Mouse (Mus musculus): ENCODE measurements around the gene Slc38a11. TPM values are rescaled to one million over a fixed set of nuclear protein-coding genes. Genes with fewer than 3 reads are reported as not detected.
A peak's percentile ranks its signal among the peaks of the same experiment; 100 is the strongest.

Slc38a11 gene
- 1.5 and 3.0 TPM in 2 replicates for polyA plus RNA-seq (2014; fragmentation: Nextera tagmentation; extraction: Ambion mirVana)

- Histone ChIP-seq H3K4me3 (replicated peaks; ENCODE audit: low read length) (peak within 1 kb of the TSS; percentile 22), H3K27ac (no peak within 1 kb of the TSS), H3K27me3 (ENCODE audit: control insufficient read depth, insufficient read depth, low read length) (no peaks in the 10 kb centered on the region), H3K4me2 (replicated peaks) (peak within 1 kb of the TSS; percentile 58), H3K4me1 (replicated peaks; ENCODE audit: control insufficient read depth, insufficient read depth, low read length) (no peaks in the 10 kb centered on the region), H3K36me3 (replicated peaks; ENCODE audit: control insufficient read depth, insufficient read depth) (no peaks in the 10 kb centered on the region), H3K9ac (peak within 1 kb of the TSS; percentile 25; the same call in 1 of the 2 replicates), H3K9me3 (ENCODE audit: control insufficient read depth, low read length) (no peaks in the 10 kb centered on the region)
- 5% methylated on average over 18 of the region's 18 CpGs for WGBS
- peak; percentile 75; the same call in 1 of the 2 replicates for ATAC-seq (ENCODE audit: low FRiP score)
- no peak for DNase-seq (ENCODE audit: low spot score)
These were observed at the start of gene Slc38a11 for GRCm38 (mm10) chr2:65363828-65364497. Slc38a11 (minus strand) TSS chr2:65364034.

DNA sequence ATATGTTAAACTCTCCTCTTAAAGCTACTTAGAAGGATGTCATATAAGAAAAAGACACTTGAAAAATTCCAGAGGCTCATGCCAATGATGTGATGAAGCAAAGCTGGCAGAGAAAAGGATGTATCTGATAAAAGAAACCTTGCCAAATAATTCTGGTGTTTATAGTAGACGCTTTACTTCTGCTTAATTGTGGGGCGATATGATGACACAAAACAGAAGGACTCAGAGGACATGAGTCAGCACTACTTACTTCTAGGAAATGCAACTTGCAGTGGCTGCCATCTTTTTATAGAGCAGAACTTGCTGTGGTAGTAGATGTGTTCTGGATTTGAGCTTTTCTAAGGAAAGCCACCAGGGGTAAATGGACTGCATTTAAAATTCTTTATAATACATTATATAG lies 43.3 kb upstream of the Slc38a11 start:
- H3K9me3 ChIP-seq (ENCODE audit: control insufficient read depth, low read length) = no peaks in the 10 kb centered on the region
- H3K27me3 ChIP-seq (ENCODE audit: control insufficient read depth, insufficient read depth, low read length) = no peaks in the 10 kb centered on the region
- no peaks in the 10 kb centered on the region for H3K4me1 ChIP-seq (replicated peaks; ENCODE audit: control insufficient read depth, insufficient read depth, low read length)
- 96% methylated on average over 2 of the region's 2 CpGs for WGBS
- H3K4me3 ChIP-seq (replicated peaks; ENCODE audit: low read length) = no peak overlapping the region
- no peak overlapping the region for H3K4me2 ChIP-seq (replicated peaks)
- H3K36me3 ChIP-seq (replicated peaks; ENCODE audit: control insufficient read depth, insufficient read depth) = no peaks in the 10 kb centered on the region
- DNase-seq (ENCODE audit: low spot score) = no peak
- H3K9ac ChIP-seq = no peak overlapping the region
- no peak for ATAC-seq (ENCODE audit: low FRiP score)
- H3K27ac ChIP-seq = no peak overlapping the region

GRCm38 (mm10) chr2:65405407-65405806 lies 41.6 kb upstream of the Slc38a11 start:
- WGBS = 97% methylated on average over 1 of the region's 1 CpGs
- H3K9me3 ChIP-seq (ENCODE audit: control insufficient read depth, low read length) = no peaks in the 10 kb centered on the region
- ATAC-seq (ENCODE audit: low FRiP score) (no peak), DNase-seq (ENCODE audit: low spot score) (no peak)
- no peak overlapping the region for H3K4me3 ChIP-seq (replicated peaks; ENCODE audit: low read length)
- H3K27me3 ChIP-seq (ENCODE audit: control insufficient read depth, insufficient read depth, low read length) = no peaks in the 10 kb centered on the region
- H3K9ac ChIP-seq = no peak overlapping the region
- H3K27ac ChIP-seq = no peak overlapping the region
- no peaks in the 10 kb centered on the region for H3K36me3 ChIP-seq (replicated peaks; ENCODE audit: control insufficient read depth, insufficient read depth)
- no peaks in the 10 kb centered on the region for H3K4me1 ChIP-seq (replicated peaks; ENCODE audit: control insufficient read depth, insufficient read depth, low read length)
- H3K4me2 ChIP-seq (replicated peaks) = no peak overlapping the region

- Histone ChIP-seq H3K27ac (no peak overlapping the region), H3K27me3 (ENCODE audit: control insufficient read depth, insufficient read depth, low read length) (no peaks in the 10 kb centered on the region), H3K36me3 (replicated peaks; ENCODE audit: control insufficient read depth, insufficient read depth) (no peaks in the 10 kb centered on the region), H3K4me3 (replicated peaks; ENCODE audit: low read length) (no peak overlapping the region), H3K4me2 (replicated peaks) (no peak overlapping the region), H3K4me1 (replicated peaks; ENCODE audit: control insufficient read depth, insufficient read depth, low read length) (no peaks in the 10 kb centered on the region), H3K9me3 (ENCODE audit: control insufficient read depth, low read length) (no peaks in the 10 kb centered on the region), H3K9ac (no peak overlapping the region)
- 88% methylated on average over 5 of the region's 5 CpGs for WGBS
- no peak for ATAC-seq (ENCODE audit: low FRiP score)
- no peak for DNase-seq (ENCODE audit: low spot score)
These were observed 38.2 kb upstream of the Slc38a11 start for GRCm38 (mm10) chr2:65402001-65402400.

GRCm38 (mm10) chr2:65399938-65400337 lies 36.1 kb upstream of the Slc38a11 start:
- DNase-seq (ENCODE audit: low spot score) (no peak), ATAC-seq (ENCODE audit: low FRiP score) (no peak)
- WGBS = 89% methylated on average over 5 of the region's 5 CpGs
- no peak overlapping the region for H3K9ac ChIP-seq
- no peak overlapping the region for H3K27ac ChIP-seq
- H3K4me3 ChIP-seq (replicated peaks; ENCODE audit: low read length) = no peak overlapping the region
- no peaks in the 10 kb centered on the region for H3K27me3 ChIP-seq (ENCODE audit: control insufficient read depth, insufficient read depth, low read length)
- H3K9me3 ChIP-seq (ENCODE audit: control insufficient read depth, low read length) = no peaks in the 10 kb centered on the region
- no peak overlapping the region for H3K4me2 ChIP-seq (replicated peaks)
- no peaks in the 10 kb centered on the region for H3K4me1 ChIP-seq (replicated peaks; ENCODE audit: control insufficient read depth, insufficient read depth, low read length)
- no peaks in the 10 kb centered on the region for H3K36me3 ChIP-seq (replicated peaks; ENCODE audit: control insufficient read depth, insufficient read depth)

GRCm38 (mm10) chr2:65396128-65396527 lies 32.3 kb upstream of the Slc38a11 start:
- no peak overlapping the region for H3K4me3 ChIP-seq (replicated peaks; ENCODE audit: low read length)
- H3K27me3 ChIP-seq (ENCODE audit: control insufficient read depth, insufficient read depth, low read length) = no peaks in the 10 kb centered on the region
- WGBS = 24% methylated on average over 3 of the region's 3 CpGs
- H3K9me3 ChIP-seq (ENCODE audit: control insufficient read depth, low read length) = no peaks in the 10 kb centered on the region
- H3K36me3 ChIP-seq (replicated peaks; ENCODE audit: control insufficient read depth, insufficient read depth) = no peaks in the 10 kb centered on the region
- H3K9ac ChIP-seq = no peak overlapping the region
- ATAC-seq (ENCODE audit: low FRiP score) = peak; percentile 74
- no peak overlapping the region for H3K4me2 ChIP-seq (replicated peaks)
- H3K27ac ChIP-seq = no peak overlapping the region
- no peaks in the 10 kb centered on the region for H3K4me1 ChIP-seq (replicated peaks; ENCODE audit: control insufficient read depth, insufficient read depth, low read length)
- peak; percentile 79 for DNase-seq (ENCODE audit: low spot score)

GRCm38 (mm10) chr2:65393061-65393460 lies 29.2 kb upstream of the Slc38a11 start:
- Histone ChIP-seq H3K4me3 (replicated peaks; ENCODE audit: low read length) (no peak overlapping the region), H3K27me3 (ENCODE audit: control insufficient read depth, insufficient read depth, low read length) (no peaks in the 10 kb centered on the region), H3K4me2 (replicated peaks) (no peak overlapping the region), H3K36me3 (replicated peaks; ENCODE audit: control insufficient read depth, insufficient read depth) (no peaks in the 10 kb centered on the region), H3K4me1 (replicated peaks; ENCODE audit: control insufficient read depth, insufficient read depth, low read length) (no peaks in the 10 kb centered on the region), H3K9ac (no peak overlapping the region), H3K9me3 (ENCODE audit: control insufficient read depth, low read length) (no peaks in the 10 kb centered on the region), H3K27ac (no peak overlapping the region)
- 54% methylated on average over 4 of the region's 4 CpGs for WGBS
- ATAC-seq (ENCODE audit: low FRiP score) (peak; percentile 37; the same call in 1 of the 2 replicates), DNase-seq (ENCODE audit: low spot score) (no peak)

DNA sequence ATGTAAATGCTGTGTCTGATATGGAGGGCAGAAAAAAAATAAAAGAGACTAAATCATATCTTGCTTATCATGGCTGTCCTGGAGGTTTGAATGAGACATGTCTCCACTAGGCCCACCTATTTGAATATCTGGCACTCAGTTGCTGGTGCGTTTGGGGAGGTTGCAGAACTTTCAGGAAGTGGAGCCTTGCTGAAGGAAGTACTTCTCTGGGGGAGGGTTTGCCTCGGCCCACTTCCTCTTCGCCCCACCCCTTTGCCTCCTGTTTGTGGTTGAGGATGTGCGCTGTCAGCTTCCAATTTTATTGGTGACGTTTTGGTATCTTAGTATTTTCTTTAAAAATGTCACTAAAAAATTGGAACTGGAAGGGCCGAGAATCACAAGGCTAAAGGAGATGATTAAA lies 27.5 kb upstream of the Slc38a11 start:
- H3K4me2 ChIP-seq (replicated peaks) = no peak overlapping the region
- no peaks in the 10 kb centered on the region for H3K9me3 ChIP-seq (ENCODE audit: control insufficient read depth, low read length)
- H3K36me3 ChIP-seq (replicated peaks; ENCODE audit: control insufficient read depth, insufficient read depth) = no peaks in the 10 kb centered on the region
- DNase-seq (ENCODE audit: low spot score) = no peak
- 88% methylated on average over 6 of the region's 6 CpGs for WGBS
- no peak for ATAC-seq (ENCODE audit: low FRiP score)
- no peak overlapping the region for H3K27ac ChIP-seq
- H3K4me3 ChIP-seq (replicated peaks; ENCODE audit: low read length) = no peak overlapping the region
- no peak overlapping the region for H3K9ac ChIP-seq
- H3K27me3 ChIP-seq (ENCODE audit: control insufficient read depth, insufficient read depth, low read length) = no peaks in the 10 kb centered on the region
- no peaks in the 10 kb centered on the region for H3K4me1 ChIP-seq (replicated peaks; ENCODE audit: control insufficient read depth, insufficient read depth, low read length)

DNA sequence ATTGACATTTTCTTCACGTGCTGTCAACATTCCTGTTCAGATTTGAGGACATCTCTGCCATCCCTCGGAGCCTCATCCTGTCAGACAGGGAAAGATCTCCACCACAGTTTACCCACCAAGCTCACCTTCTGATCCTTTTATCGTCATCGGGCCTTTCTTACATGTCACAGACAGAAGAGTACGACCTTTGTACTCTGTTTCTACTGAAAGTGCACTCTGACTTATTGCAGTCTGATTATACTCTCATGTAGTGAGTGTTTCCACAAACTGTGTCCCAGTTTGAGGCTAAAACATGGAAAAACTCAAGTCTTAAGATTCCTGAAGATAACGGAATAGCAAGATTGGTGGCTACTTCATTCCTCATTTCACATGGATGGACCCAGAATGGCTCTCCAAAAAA lies 21.0 kb upstream of the Slc38a11 start:
- H3K27me3 ChIP-seq (ENCODE audit: control insufficient read depth, insufficient read depth, low read length) = no peaks in the 10 kb centered on the region
- H3K4me2 ChIP-seq (replicated peaks) = no peak overlapping the region
- ATAC-seq (ENCODE audit: low FRiP score) (no peak), DNase-seq (ENCODE audit: low spot score) (no peak)
- H3K4me1 ChIP-seq (replicated peaks; ENCODE audit: control insufficient read depth, insufficient read depth, low read length) = no peaks in the 10 kb centered on the region
- no peaks in the 10 kb centered on the region for H3K36me3 ChIP-seq (replicated peaks; ENCODE audit: control insufficient read depth, insufficient read depth)
- H3K27ac ChIP-seq = no peak overlapping the region
- H3K9me3 ChIP-seq (ENCODE audit: control insufficient read depth, low read length) = no peaks in the 10 kb centered on the region
- no peak overlapping the region for H3K4me3 ChIP-seq (replicated peaks; ENCODE audit: low read length)
- 89% methylated on average over 6 of the region's 6 CpGs for WGBS
- no peak overlapping the region for H3K9ac ChIP-seq

GRCm38 (mm10) chr2:65382485-65382884 lies 18.7 kb upstream of the Slc38a11 start:
- DNase-seq (ENCODE audit: low spot score) (no peak), ATAC-seq (ENCODE audit: low FRiP score) (no peak)
- Histone ChIP-seq H3K4me1 (replicated peaks; ENCODE audit: control insufficient read depth, insufficient read depth, low read length) (no peaks in the 10 kb centered on the region), H3K4me3 (replicated peaks; ENCODE audit: low read length) (no peak overlapping the region), H3K27ac (no peak overlapping the region), H3K4me2 (replicated peaks) (no peak overlapping the region), H3K27me3 (ENCODE audit: control insufficient read depth, insufficient read depth, low read length) (no peaks in the 10 kb centered on the region), H3K9ac (no peak overlapping the region), H3K36me3 (replicated peaks; ENCODE audit: control insufficient read depth, insufficient read depth) (no peaks in the 10 kb centered on the region), H3K9me3 (ENCODE audit: control insufficient read depth, low read length) (no peaks in the 10 kb centered on the region)
- WGBS = 59% methylated on average over 4 of the region's 4 CpGs

Data from hindbrain, embryonic 14.5 days (tissue).